14 mouse cellular contexts compared by ENCODE assay signal in genomic region chr3:103772846-103773245, GRCm38 (mm10). TPM values are rescaled to one million over a fixed set of nuclear protein-coding genes. Genes with fewer than 3 reads are reported as not detected.
DNase-seq lines count a peak whose midpoint lies in the region; ATAC-seq and TF ChIP-seq lines count a peak whose summit lies in the region.
"Had no signal": no experiment of that assay in that cellular context is flagged by ENCODE, and none has a peak within 500 bp of the region (broad histone marks: within the 10 kb centered on the region; RNA-seq: fewer than 3 reads in every experiment).

No protein-coding gene starts in this region.

- no peaks in the 10 kb centered on the region for H3K27me3 ChIP-seq in kidney, embryonic 14.5 days (ENCODE audit: control insufficient read depth, insufficient read depth, low read length)
- H3K27me3 ChIP-seq in midbrain, postnatal 0 days (ENCODE audit: insufficient read depth, low read length), result no peaks in the 10 kb centered on the region
- H3K27me3 ChIP-seq: forebrain, embryonic 12.5 days; hindbrain, embryonic 15.5 days; megakaryocyte, embryonic 14.5 days; Patski had no signal

- no peak for TF ChIP-seq CTCF in midbrain, postnatal 0 days (IDR thresholded peaks at IDR 0.05)

- H3K9ac ChIP-seq in kidney, embryonic 14.5 days (ENCODE audit: low read depth, low read length), result no peak overlapping the region
- H3K9ac ChIP-seq in midbrain, postnatal 0 days (replicated peaks; ENCODE audit: low read length, poor library complexity, severe bottlenecking), result no peak overlapping the region
- H3K9ac ChIP-seq: forebrain, embryonic 12.5 days; hindbrain, embryonic 15.5 days had no signal

- no peaks in the 10 kb centered on the region for H3K9me3 ChIP-seq in kidney, embryonic 14.5 days (ENCODE audit: control insufficient read depth, low read length)
- H3K9me3 ChIP-seq in midbrain, postnatal 0 days (ENCODE audit: low read length), result no peaks in the 10 kb centered on the region
- H3K9me3 ChIP-seq: forebrain, embryonic 12.5 days; hindbrain, embryonic 15.5 days; megakaryocyte, embryonic 14.5 days had no signal

- 0 out of 2 replicates have a peak, but pooled peaks cover 7% of the 10 kb centered on the region for H3K4me1 ChIP-seq in kidney, embryonic 14.5 days (ENCODE audit: control insufficient read depth, insufficient read depth, low read length)
- no peaks in the 10 kb centered on the region for H3K4me1 ChIP-seq in midbrain, postnatal 0 days (ENCODE audit: insufficient read depth, low read length)
- H3K4me1 ChIP-seq: forebrain, embryonic 12.5 days had no signal

- peak; percentile 65 for DNase-seq in kidney, adult 11 months
- DNase-seq in CD4-positive helper T cell, adult 2 months (ENCODE audit: low read depth, low spot score), result peak; percentile 49
- peak; percentile 58 for DNase-seq in kidney, postnatal 14 days
- no peak for DNase-seq in gastrocnemius, adult 18-20 months (ENCODE audit: low spot score)
- DNase-seq in lung, adult 18-20 months, result no peak
- no peak for DNase-seq in midbrain, postnatal 0 days (ENCODE audit: low spot score)
- DNase-seq: cerebellum, adult 18-20 months; left cerebral cortex, postnatal 4 days had no signal

- no peak overlapping the region for H3K27ac ChIP-seq in kidney, embryonic 14.5 days (ENCODE audit: low read depth, low read length)
- no peak overlapping the region for H3K27ac ChIP-seq in midbrain, postnatal 0 days (ENCODE audit: low read depth, low read length)
- H3K27ac ChIP-seq: forebrain, embryonic 12.5 days had no signal

- peaks cover 38% of the 10 kb centered on the region for H3K36me3 ChIP-seq in kidney, embryonic 14.5 days (ENCODE audit: control insufficient read depth, insufficient read depth, low read length)
- peaks cover 6% of the 10 kb centered on the region for H3K36me3 ChIP-seq in midbrain, postnatal 0 days (ENCODE audit: insufficient read depth, low read length)

- ATAC-seq in kidney, embryonic 14.5 days (ENCODE audit: low FRiP score, low TSS enrichment), result no peak
- ATAC-seq in common myeloid progenitor, adult 5-6 weeks (replicated peaks; ENCODE audit: low read depth, poor library complexity, severe bottlenecking), result peak; percentile 70
- no peak for ATAC-seq in midbrain, postnatal 0 days (ENCODE audit: low FRiP score)
- ATAC-seq: Patski had no signal

- H3K4me3 ChIP-seq in kidney, embryonic 14.5 days (ENCODE audit: low read length), result no peak overlapping the region
- H3K4me3 ChIP-seq in midbrain, postnatal 0 days (ENCODE audit: low read depth, low read length), result no peak overlapping the region
- H3K4me3 ChIP-seq: forebrain, embryonic 12.5 days; hindbrain, embryonic 15.5 days had no signal

- no peak overlapping the region for H3K4me2 ChIP-seq in kidney, embryonic 14.5 days (replicated peaks; ENCODE audit: low read depth, low read length)
- H3K4me2 ChIP-seq in midbrain, postnatal 0 days (ENCODE audit: low read depth, low read length, poor library complexity, severe bottlenecking), result no peak overlapping the region
- H3K4me2 ChIP-seq: forebrain, embryonic 12.5 days; hindbrain, embryonic 15.5 days had no signal

- WGBS in kidney, embryonic 14.5 days, result 64% methylated on average over 4 of the region's 4 CpGs
- 77% methylated on average over 4 of the region's 4 CpGs for WGBS in midbrain, postnatal 0 days

RNA-seq across cellular contexts. Expression of gene Hipk1, which starts 18.5 kb away (rescaled TPM):
- polyA plus RNA-seq in kidney, embryonic 14.5 days (2014; fragmentation: Nextera tagmentation; extraction: Ambion mirVana), result 16.1 and 19.0 TPM in 2 replicates
- total RNA-seq in common myeloid progenitor, adult 5-6 weeks (2017), result 75.4 and 87.3 TPM in 2 replicates
- total RNA-seq in gastrocnemius, adult 18-20 months (2021), result 10 to 100 TPM; 63.0 to 64.5 TPM
- total RNA-seq in midbrain, postnatal 0 days (2014; rRNA removed), result 59.8 and 77.2 TPM in 2 replicates
- polyA plus RNA-seq in midbrain, postnatal 0 days (2015; fragmentation: Nextera tagmentation; extraction: Ambion mirVana), result 7.2 and 7.7 TPM in 2 replicates

RNA-seq across cellular contexts. Expression of gene Gm10964, which starts 33.7 kb away (rescaled TPM):
- not detected in 2 replicates for polyA plus RNA-seq in kidney, embryonic 14.5 days (2014; fragmentation: Nextera tagmentation; extraction: Ambion mirVana)
- total RNA-seq in common myeloid progenitor, adult 5-6 weeks (2017), result not detected in 2 replicates
- not detected for total RNA-seq in gastrocnemius, adult 18-20 months (2021)
- not detected in 2 replicates for total RNA-seq in midbrain, postnatal 0 days (2014; rRNA removed)
- not detected in 2 replicates for polyA plus RNA-seq in midbrain, postnatal 0 days (2015; fragmentation: Nextera tagmentation; extraction: Ambion mirVana)
- total RNA-seq: left cerebral cortex, postnatal 4 days had no signal
- polyA plus RNA-seq: forebrain, embryonic 12.5 days; hindbrain, embryonic 15.5 days; Patski had no signal

RNA-seq across cellular contexts. Expression of gene Olfml3, which starts 35.0 kb away (rescaled TPM):
- polyA plus RNA-seq in kidney, embryonic 14.5 days (2014; fragmentation: Nextera tagmentation; extraction: Ambion mirVana), result 56.6 and 58.4 TPM in 2 replicates
- total RNA-seq in common myeloid progenitor, adult 5-6 weeks (2017), result 0.15 and 0.73 TPM in 2 replicates
- 1 to 10 TPM; 3.2 to 3.7 TPM for total RNA-seq in gastrocnemius, adult 18-20 months (2021)
- total RNA-seq in midbrain, postnatal 0 days (2014; rRNA removed), result 7.5 and 9.0 TPM in 2 replicates
- 7.0 and 8.9 TPM in 2 replicates for polyA plus RNA-seq in midbrain, postnatal 0 days (2015; fragmentation: Nextera tagmentation; extraction: Ambion mirVana)

RNA-seq across cellular contexts. Expression of gene Dclre1b, which starts 36.4 kb away (rescaled TPM):
- 36.7 and 41.4 TPM in 2 replicates for polyA plus RNA-seq in kidney, embryonic 14.5 days (2014; fragmentation: Nextera tagmentation; extraction: Ambion mirVana)
- total RNA-seq in common myeloid progenitor, adult 5-6 weeks (2017), result 14.7 and 17.2 TPM in 2 replicates
- 1 to 10 TPM; 4.3 to 5.5 TPM for total RNA-seq in gastrocnemius, adult 18-20 months (2021)
- 4.3 and 6.9 TPM in 2 replicates for total RNA-seq in midbrain, postnatal 0 days (2014; rRNA removed)
- 16.2 and 17.5 TPM in 2 replicates for polyA plus RNA-seq in midbrain, postnatal 0 days (2015; fragmentation: Nextera tagmentation; extraction: Ambion mirVana)

RNA-seq across cellular contexts. Expression of gene Ap4b1, which starts 36.5 kb away (rescaled TPM):
- polyA plus RNA-seq in kidney, embryonic 14.5 days (2014; fragmentation: Nextera tagmentation; extraction: Ambion mirVana), result 12.1 and 22.2 TPM in 2 replicates
- total RNA-seq in common myeloid progenitor, adult 5-6 weeks (2017), result 15.3 and 17.7 TPM in 2 replicates
- total RNA-seq in gastrocnemius, adult 18-20 months (2021), result 1 to 10 TPM; 9.1 to 9.7 TPM
- 27.9 and 28.2 TPM in 2 replicates for total RNA-seq in midbrain, postnatal 0 days (2014; rRNA removed)
- polyA plus RNA-seq in midbrain, postnatal 0 days (2015; fragmentation: Nextera tagmentation; extraction: Ambion mirVana), result 16.2 and 18.2 TPM in 2 replicates

Comparison
In these comparisons a context has a peak if more than half of its experiments do, and no peak if none do; other contexts are left out.
1. DNase-seq: peak in kidney, adult 11 months (single experiment), CD4-positive helper T cell, adult 2 months (single experiment) and kidney, postnatal 14 days (single experiment); none in gastrocnemius, adult 18-20 months (single experiment), lung, adult 18-20 months (0 of 2) and midbrain, postnatal 0 days (single experiment).